In the genomic region with DNA sequence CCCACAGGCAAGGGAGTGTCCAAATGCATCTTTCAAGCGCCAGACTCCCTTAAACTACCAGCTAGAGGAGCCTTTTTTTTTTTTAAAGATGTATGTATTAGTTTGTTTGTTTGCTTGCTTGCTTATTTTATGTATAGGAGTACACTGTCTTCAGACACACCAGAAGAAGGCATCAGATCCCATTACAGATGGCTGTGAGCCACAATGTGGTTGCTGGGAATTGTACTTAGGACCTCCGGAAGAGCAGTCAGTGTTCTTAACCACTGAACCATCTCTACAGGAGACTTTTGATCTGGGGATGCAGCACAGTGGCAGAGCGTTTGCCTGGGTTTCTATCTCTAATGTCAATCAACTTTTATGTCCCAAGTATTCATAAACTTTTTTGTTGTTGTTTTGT, we compare ENCODE assay signal across 8 mouse cellular contexts. TPM values are rescaled to one million over a fixed set of nuclear protein-coding genes. Genes with fewer than 3 reads are reported as not detected.
DNase-seq lines count a peak whose midpoint lies in the region; ATAC-seq and TF ChIP-seq lines count a peak whose summit lies in the region.

No protein-coding gene starts in this region.

- H3K9ac ChIP-seq in kidney, postnatal 0 days (ENCODE audit: low read depth, low read length): peak overlapping the region; percentile 91
- peak overlapping the region; percentile 84 for H3K9ac ChIP-seq in hindbrain, embryonic 16.5 days (ENCODE audit: low read depth, low read length)
- H3K9ac ChIP-seq in midbrain, embryonic 16.5 days (ENCODE audit: low read depth, low read length): peak overlapping the region; percentile 67

- ATAC-seq in kidney, postnatal 0 days (replicated peaks; ENCODE audit: low FRiP score, low read depth): peak; percentile 12; the same call in 1 of the 2 replicates
- ATAC-seq in hindbrain, embryonic 16.5 days: no peak; the same call in 1 of the 2 replicates
- ATAC-seq in midbrain, embryonic 16.5 days: peak; percentile 56

- H3K9me3 ChIP-seq in kidney, postnatal 0 days (replicated peaks; ENCODE audit: low read length): no peaks in the 10 kb centered on the region
- H3K9me3 ChIP-seq in embryonic facial prominence, embryonic 10.5 days: no peaks in the 10 kb centered on the region
- H3K9me3 ChIP-seq in hindbrain, embryonic 16.5 days (ENCODE audit: control insufficient read depth, low read length): no peaks in the 10 kb centered on the region
- H3K9me3 ChIP-seq in midbrain, embryonic 16.5 days (replicated peaks; ENCODE audit: control insufficient read depth, low read length, poor library complexity, severe bottlenecking): no peaks in the 10 kb centered on the region

- H3K4me3 ChIP-seq in kidney, postnatal 0 days (replicated peaks; ENCODE audit: low read depth, low read length): peak overlapping the region; percentile 83
- H3K4me3 ChIP-seq in embryonic facial prominence, embryonic 10.5 days: peak overlapping the region; percentile 83
- peak overlapping the region; percentile 79 for H3K4me3 ChIP-seq in hindbrain, embryonic 16.5 days (ENCODE audit: low read length)
- H3K4me3 ChIP-seq in midbrain, embryonic 16.5 days (ENCODE audit: low read depth, low read length): peak overlapping the region; percentile 57

- 53% methylated on average over 3 of the region's 3 CpGs for WGBS in kidney, postnatal 0 days
- 51% methylated on average over 3 of the region's 3 CpGs for WGBS in embryonic facial prominence, embryonic 10.5 days
- WGBS in hindbrain, embryonic 16.5 days: 43% methylated on average over 3 of the region's 3 CpGs
- WGBS in midbrain, embryonic 16.5 days: 39% methylated on average over 3 of the region's 3 CpGs

- H3K4me2 ChIP-seq in kidney, postnatal 0 days (ENCODE audit: low read length): peak overlapping the region; percentile 61
- H3K4me2 ChIP-seq in hindbrain, embryonic 16.5 days (ENCODE audit: low read length): peak overlapping the region; percentile 74
- H3K4me2 ChIP-seq in midbrain, embryonic 16.5 days (ENCODE audit: low read length): peak overlapping the region; percentile 93

- DNase-seq in kidney, postnatal 0 days (ENCODE audit: low spot score): peak; percentile 1
- no peak for DNase-seq in kidney, postnatal 36 days
- no peak for DNase-seq in embryonic facial prominence, embryonic 10.5 days (ENCODE audit: low spot score)
- DNase-seq in left cerebral cortex, postnatal 14 days (ENCODE audit: low spot score in 2 of 2): no peak
- no peak for DNase-seq in gastrocnemius, adult 8-10 months (ENCODE audit: low spot score in 2 of 2)
- no peak for DNase-seq in ovary, adult 18-20 months (ENCODE audit: low spot score)

- H3K27ac ChIP-seq in kidney, postnatal 0 days: no peak overlapping the region; the same call in 1 of the 2 replicates
- peak overlapping the region; percentile 89 for H3K27ac ChIP-seq in embryonic facial prominence, embryonic 10.5 days (replicated peaks)
- no peak overlapping the region; the same call in 1 of the 2 replicates for H3K27ac ChIP-seq in hindbrain, embryonic 16.5 days (ENCODE audit: low read depth, low read length)
- no peak overlapping the region for H3K27ac ChIP-seq in midbrain, embryonic 16.5 days (ENCODE audit: low read length)

- 0 out of 2 replicates have a peak, but pooled peaks cover 2% of the 10 kb centered on the region for H3K4me1 ChIP-seq in kidney, postnatal 0 days (replicated peaks; ENCODE audit: insufficient read depth, low read length)
- peaks cover 13% of the 10 kb centered on the region; the same call in 1 of the 2 replicates for H3K4me1 ChIP-seq in embryonic facial prominence, embryonic 10.5 days
- H3K4me1 ChIP-seq in hindbrain, embryonic 16.5 days (ENCODE audit: control insufficient read depth, insufficient read depth, low read depth, low read length): peaks cover 15% of the 10 kb centered on the region
- peaks cover 20% of the 10 kb centered on the region for H3K4me1 ChIP-seq in midbrain, embryonic 16.5 days (ENCODE audit: control insufficient read depth, insufficient read depth, low read length)

- TF ChIP-seq CTCF in kidney, postnatal 0 days (IDR thresholded peaks at IDR 0.05; ENCODE audit: low read depth): no peak

- H3K36me3 ChIP-seq in kidney, postnatal 0 days (ENCODE audit: insufficient read depth, low read length): 0 out of 2 replicates have a peak, but pooled peaks cover 5% of the 10 kb centered on the region
- H3K36me3 ChIP-seq in embryonic facial prominence, embryonic 10.5 days (replicated peaks): peaks cover 16% of the 10 kb centered on the region
- no peaks in the 10 kb centered on the region for H3K36me3 ChIP-seq in hindbrain, embryonic 16.5 days (ENCODE audit: control insufficient read depth, insufficient read depth, low read length)
- H3K36me3 ChIP-seq in midbrain, embryonic 16.5 days (ENCODE audit: control insufficient read depth, insufficient read depth, low read length): no peaks in the 10 kb centered on the region

- H3K27me3 ChIP-seq in kidney, postnatal 0 days (ENCODE audit: insufficient read depth, low read length): no peaks in the 10 kb centered on the region
- H3K27me3 ChIP-seq in embryonic facial prominence, embryonic 10.5 days (replicated peaks; ENCODE audit: low read depth, poor library complexity, severe bottlenecking): no peaks in the 10 kb centered on the region
- H3K27me3 ChIP-seq in hindbrain, embryonic 16.5 days (replicated peaks; ENCODE audit: control insufficient read depth, insufficient read depth, low read length): no peaks in the 10 kb centered on the region
- no peaks in the 10 kb centered on the region for H3K27me3 ChIP-seq in midbrain, embryonic 16.5 days (ENCODE audit: control insufficient read depth, insufficient read depth, low read depth, low read length)

- intact Hi-C loops in left cerebral cortex, postnatal 14 days (cut with DNase I): no loop called here

RNA-seq across cellular contexts. Expression of gene Gtf3c3, which starts 0.3 kb away (rescaled TPM):
- 15.2 TPM in 2 replicates for polyA plus RNA-seq in kidney, postnatal 0 days (2015; fragmentation: Nextera tagmentation; extraction: Ambion mirVana)
- polyA plus RNA-seq in embryonic facial prominence, embryonic 10.5 days (2016; fragmentation: Nextera tagmentation; extraction: Ambion mirVana): 35.2 and 35.5 TPM in 2 replicates
- polyA plus RNA-seq in hindbrain, embryonic 16.5 days (2015; fragmentation: Nextera tagmentation; extraction: Ambion mirVana): 22.2 and 23.6 TPM in 2 replicates
- 24.4 and 25.8 TPM in 2 replicates for polyA plus RNA-seq in midbrain, embryonic 16.5 days (2015; fragmentation: Nextera tagmentation; extraction: Ambion mirVana)
- total RNA-seq in left cerebral cortex, postnatal 14 days (2021): 10 to 100 TPM; 29.4 to 29.5 TPM
- total RNA-seq in gastrocnemius, adult 8-10 months (2022): 10 to 100 TPM in 1 of 4 experiments, 1 to 10 TPM in 3; 7.4 to 10.8 (median 8.8) TPM
